Mouse (Mus musculus): Measurements from ENCODE around the gene Gm21974. TPM values are rescaled to one million over a fixed set of nuclear protein-coding genes. Genes with fewer than 3 reads are reported as not detected.

The Gm21974 gene
- polyA plus RNA-seq, 1 experiment from 2014 or later = not detected

DNA sequence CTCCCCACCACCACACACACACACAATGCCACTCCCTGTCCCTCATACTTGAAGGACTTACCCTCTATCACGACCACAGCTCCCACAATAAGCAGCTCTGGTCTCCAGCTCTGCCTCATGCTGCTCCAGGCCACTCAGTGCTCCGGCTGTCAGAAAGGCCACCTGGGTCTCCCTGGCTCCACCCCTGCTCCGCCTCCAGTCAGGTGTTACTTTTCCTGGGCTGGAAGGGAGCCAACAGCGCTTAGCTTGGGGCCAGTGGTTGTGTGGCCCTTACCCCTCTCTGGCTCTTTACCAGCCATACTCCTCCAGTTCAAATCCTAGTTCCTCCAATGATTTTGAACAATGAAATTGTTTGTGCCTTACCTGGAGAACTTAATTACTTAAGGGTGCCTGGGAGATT is 4.5 kb downstream of the Gm21974 start, which contains the start of gene Prss53:
Gene Prss53 (minus strand): TSS at position 173 of the 400 bp plus-strand sequence.
- Histone ChIP-seq H3K36me3 (peaks cover 48% of the 10 kb centered on the region), H3K4me3 (no peak within 1 kb of the TSS), H3K27ac (replicated peaks) (no peak within 1 kb of the TSS), H3K9ac (no peak within 1 kb of the TSS), H3K9me3 (no peaks in the 10 kb centered on the region), H3K4me1 (replicated peaks) (peaks cover 17% of the 10 kb centered on the region), H3K27me3 (no peaks in the 10 kb centered on the region), H3K4me2 (no peak within 1 kb of the TSS)
- WGBS = 41% methylated on average over 4 of the region's 4 CpGs
- no peak for ATAC-seq (ENCODE audit: low FRiP score, low read depth)

DNA sequence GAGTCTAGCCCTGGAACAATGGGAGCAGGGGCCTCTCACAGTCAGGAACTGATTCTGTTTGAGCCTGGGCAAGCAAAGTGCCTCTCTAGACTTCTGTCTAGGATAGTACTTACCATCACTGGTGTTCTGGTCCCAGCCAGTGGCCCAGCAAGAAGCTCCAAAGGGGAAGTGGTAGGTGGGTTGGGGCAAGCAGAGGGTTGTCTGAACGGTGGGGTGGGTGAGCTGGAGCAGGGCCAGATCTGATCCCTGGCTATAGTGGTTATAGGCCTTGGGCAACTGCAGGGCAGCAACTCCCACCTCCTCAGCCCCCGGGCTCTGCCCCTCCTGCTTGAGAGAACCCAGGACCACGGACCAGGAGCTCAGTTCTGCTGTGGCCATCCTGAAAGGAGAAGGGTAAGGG is 6.4 kb downstream of the Gm21974 start:
- Histone ChIP-seq H3K27ac (replicated peaks) (no peak overlapping the region), H3K9ac (no peak overlapping the region), H3K4me1 (replicated peaks) (peaks cover 16% of the 10 kb centered on the region), H3K4me2 (no peak overlapping the region), H3K9me3 (no peaks in the 10 kb centered on the region), H3K4me3 (no peak overlapping the region), H3K27me3 (no peaks in the 10 kb centered on the region), H3K36me3 (peaks cover 64% of the 10 kb centered on the region)
- ATAC-seq (ENCODE audit: low FRiP score, low read depth) = no peak
- WGBS = 81% methylated on average over 3 of the region's 3 CpGs

DNA sequence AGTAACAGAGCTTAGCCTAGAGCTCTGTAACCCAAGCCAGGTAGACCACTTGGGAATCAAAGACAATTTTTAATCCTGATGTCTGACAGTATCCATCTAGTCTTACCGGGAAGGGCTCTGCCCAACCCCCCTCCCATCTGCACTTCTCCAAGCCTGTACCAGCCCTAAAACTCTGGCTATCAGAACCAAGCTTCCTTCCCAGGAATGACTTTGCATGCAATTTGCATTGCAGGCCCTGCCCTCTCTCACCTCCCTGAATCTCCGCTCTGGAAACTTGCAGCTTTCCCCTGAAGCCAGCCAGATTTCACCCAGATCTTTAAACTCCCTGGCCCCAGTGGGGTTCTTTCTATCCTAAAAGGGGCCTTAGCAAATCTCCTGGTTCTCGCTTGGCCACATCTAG is 7.5 kb downstream of the Gm21974 start:
- Histone ChIP-seq H3K27me3 (no peaks in the 10 kb centered on the region), H3K4me3 (no peak overlapping the region), H3K4me2 (no peak overlapping the region), H3K9ac (no peak overlapping the region), H3K4me1 (replicated peaks) (peaks cover 23% of the 10 kb centered on the region), H3K9me3 (no peaks in the 10 kb centered on the region), H3K36me3 (peaks cover 69% of the 10 kb centered on the region), H3K27ac (replicated peaks) (no peak overlapping the region)
- ATAC-seq (ENCODE audit: low FRiP score, low read depth) = no peak
- 87% methylated on average over 3 of the region's 3 CpGs for WGBS

DNA sequence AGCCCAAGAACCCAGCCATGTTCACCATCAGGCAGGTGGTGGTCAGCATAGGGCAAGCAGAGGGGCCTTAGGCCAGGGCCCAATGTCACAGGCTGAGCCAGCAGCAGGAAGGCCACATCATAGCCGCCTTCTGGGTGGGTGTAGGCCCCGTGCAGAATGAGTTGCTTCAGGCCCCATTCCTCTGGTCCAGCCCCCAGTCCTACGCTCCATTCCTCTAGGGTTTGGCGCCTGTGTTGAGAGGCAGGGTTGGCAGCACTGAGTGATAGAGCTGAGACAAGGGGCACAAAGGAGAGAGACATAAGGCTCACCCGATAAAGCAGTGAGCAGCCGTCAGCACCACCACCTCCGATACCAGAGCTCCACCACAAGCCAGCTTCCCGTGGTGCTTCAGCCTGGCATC is 8.1 kb downstream of the Gm21974 start:
- ATAC-seq (ENCODE audit: low FRiP score, low read depth) = no peak
- Histone ChIP-seq H3K9me3 (no peaks in the 10 kb centered on the region), H3K27ac (replicated peaks) (no peak overlapping the region), H3K4me1 (replicated peaks) (peaks cover 23% of the 10 kb centered on the region), H3K27me3 (no peaks in the 10 kb centered on the region), H3K9ac (no peak overlapping the region), H3K36me3 (peaks cover 71% of the 10 kb centered on the region), H3K4me2 (no peak overlapping the region), H3K4me3 (no peak overlapping the region)
- WGBS = 84% methylated on average over 8 of the region's 8 CpGs

DNA sequence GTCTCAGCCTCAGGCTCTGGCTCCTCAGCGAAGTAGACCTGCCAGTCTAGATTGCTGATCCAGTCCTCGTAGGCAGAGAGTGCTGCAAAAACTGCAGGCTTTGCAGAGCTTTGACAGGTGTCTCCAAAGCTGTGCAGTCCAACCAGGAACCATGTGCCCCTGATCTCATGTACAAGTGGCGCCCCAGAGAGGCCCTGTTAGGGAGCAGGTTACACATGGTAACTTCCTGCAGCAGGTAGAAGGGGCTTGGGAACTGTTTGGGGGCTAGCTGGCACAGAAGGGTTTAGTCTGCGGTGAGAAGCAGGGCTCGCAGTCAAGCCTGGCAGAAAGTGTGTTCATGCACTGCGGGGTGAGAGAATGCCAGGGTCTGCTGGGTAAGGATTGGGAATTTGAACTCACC is 8.7 kb downstream of the Gm21974 start:
- Histone ChIP-seq H3K4me1 (replicated peaks) (peaks cover 23% of the 10 kb centered on the region), H3K4me3 (no peak overlapping the region), H3K36me3 (peaks cover 77% of the 10 kb centered on the region), H3K27ac (replicated peaks) (no peak overlapping the region), H3K4me2 (no peak overlapping the region), H3K9ac (no peak overlapping the region), H3K27me3 (no peaks in the 10 kb centered on the region), H3K9me3 (no peaks in the 10 kb centered on the region)
- 95% methylated on average over 6 of the region's 6 CpGs for WGBS
- no peak for ATAC-seq (ENCODE audit: low FRiP score, low read depth)

DNA sequence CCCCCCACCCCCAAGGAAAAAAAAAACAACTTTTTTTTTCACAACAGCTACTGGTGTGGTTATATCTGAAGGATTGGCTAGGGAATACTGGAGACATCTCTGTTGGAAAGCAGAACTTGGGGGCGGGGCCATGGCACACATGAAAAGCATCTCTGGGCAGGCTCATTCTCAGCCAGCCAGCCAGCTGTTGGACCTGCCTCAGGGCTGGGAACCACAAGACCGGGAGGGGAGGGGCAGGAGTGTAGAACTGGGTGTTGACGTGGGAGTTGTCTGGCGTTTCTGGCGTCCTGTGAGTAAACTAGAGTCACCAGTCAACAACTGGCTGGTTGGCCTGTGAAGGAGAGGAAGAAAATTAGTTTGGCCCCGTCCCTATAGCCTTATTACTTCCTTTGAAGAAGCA is 9.3 kb downstream of the Gm21974 start:
- peaks cover 83% of the 10 kb centered on the region for H3K36me3 ChIP-seq
- H3K4me2 ChIP-seq = no peak overlapping the region
- 77% methylated on average over 6 of the region's 6 CpGs for WGBS
- peaks cover 23% of the 10 kb centered on the region for H3K4me1 ChIP-seq (replicated peaks)
- ATAC-seq (ENCODE audit: low FRiP score, low read depth) = no peak
- H3K9ac ChIP-seq = no peak overlapping the region
- no peaks in the 10 kb centered on the region for H3K9me3 ChIP-seq
- no peak overlapping the region for H3K27ac ChIP-seq (replicated peaks)
- no peak overlapping the region for H3K4me3 ChIP-seq
- no peaks in the 10 kb centered on the region for H3K27me3 ChIP-seq

DNA sequence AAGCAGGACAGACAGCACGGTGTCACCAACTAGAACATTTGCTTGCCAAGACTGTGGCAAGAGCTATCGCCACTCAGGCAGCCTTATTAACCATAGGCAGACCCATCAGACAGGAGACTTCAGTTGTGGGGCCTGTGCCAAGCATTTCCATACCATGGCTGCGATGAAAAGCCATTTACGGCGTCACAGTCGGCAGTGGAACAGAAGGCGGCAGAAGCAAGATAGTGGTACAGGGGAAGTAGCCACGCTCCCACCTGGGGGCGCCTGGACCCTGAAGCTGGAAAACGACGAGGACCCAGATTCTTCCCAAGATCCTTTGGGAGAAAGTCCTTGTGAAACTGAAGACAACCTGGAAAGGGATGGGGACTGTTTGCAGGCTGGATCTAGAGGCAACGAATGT is 14.8 kb downstream of the Gm21974 start:
- ATAC-seq (ENCODE audit: low FRiP score, low read depth) = no peak
- WGBS = 89% methylated on average over 12 of the region's 12 CpGs
- H3K4me1 ChIP-seq (replicated peaks) = peaks cover 27% of the 10 kb centered on the region
- no peaks in the 10 kb centered on the region for H3K9me3 ChIP-seq
- no peak overlapping the region for H3K27ac ChIP-seq (replicated peaks)
- H3K4me3 ChIP-seq = no peak overlapping the region
- no peak overlapping the region for H3K9ac ChIP-seq
- H3K4me2 ChIP-seq = no peak overlapping the region
- no peaks in the 10 kb centered on the region for H3K27me3 ChIP-seq
- H3K36me3 ChIP-seq = peaks cover 66% of the 10 kb centered on the region

DNA sequence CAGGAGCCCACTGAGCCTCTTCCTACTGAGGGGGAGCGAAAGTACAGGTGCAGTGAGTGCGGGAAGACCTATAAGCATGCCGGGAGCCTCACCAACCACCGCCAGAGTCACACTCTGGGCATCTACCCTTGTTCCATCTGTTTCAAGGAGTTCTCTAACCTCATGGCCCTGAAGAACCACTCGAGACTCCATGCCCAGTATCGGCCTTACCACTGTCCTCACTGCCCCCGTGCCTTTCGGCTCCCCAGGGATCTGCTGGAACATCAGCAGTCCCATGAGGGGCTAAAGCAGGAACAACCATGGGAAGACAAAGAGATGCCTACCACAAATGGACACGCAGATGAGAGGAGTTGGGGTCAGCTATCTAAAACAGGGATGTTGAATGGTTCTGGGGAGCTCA is 16.0 kb downstream of the Gm21974 start:
- WGBS = 96% methylated on average over 9 of the region's 9 CpGs
- no peaks in the 10 kb centered on the region for H3K9me3 ChIP-seq
- no peak overlapping the region for H3K4me3 ChIP-seq
- no peak for ATAC-seq (ENCODE audit: low FRiP score, low read depth)
- H3K27ac ChIP-seq (replicated peaks) = no peak overlapping the region
- H3K4me1 ChIP-seq (replicated peaks) = peaks cover 29% of the 10 kb centered on the region
- H3K27me3 ChIP-seq = no peaks in the 10 kb centered on the region
- H3K9ac ChIP-seq = no peak overlapping the region
- no peak overlapping the region for H3K4me2 ChIP-seq
- H3K36me3 ChIP-seq = peaks cover 57% of the 10 kb centered on the region

DNA sequence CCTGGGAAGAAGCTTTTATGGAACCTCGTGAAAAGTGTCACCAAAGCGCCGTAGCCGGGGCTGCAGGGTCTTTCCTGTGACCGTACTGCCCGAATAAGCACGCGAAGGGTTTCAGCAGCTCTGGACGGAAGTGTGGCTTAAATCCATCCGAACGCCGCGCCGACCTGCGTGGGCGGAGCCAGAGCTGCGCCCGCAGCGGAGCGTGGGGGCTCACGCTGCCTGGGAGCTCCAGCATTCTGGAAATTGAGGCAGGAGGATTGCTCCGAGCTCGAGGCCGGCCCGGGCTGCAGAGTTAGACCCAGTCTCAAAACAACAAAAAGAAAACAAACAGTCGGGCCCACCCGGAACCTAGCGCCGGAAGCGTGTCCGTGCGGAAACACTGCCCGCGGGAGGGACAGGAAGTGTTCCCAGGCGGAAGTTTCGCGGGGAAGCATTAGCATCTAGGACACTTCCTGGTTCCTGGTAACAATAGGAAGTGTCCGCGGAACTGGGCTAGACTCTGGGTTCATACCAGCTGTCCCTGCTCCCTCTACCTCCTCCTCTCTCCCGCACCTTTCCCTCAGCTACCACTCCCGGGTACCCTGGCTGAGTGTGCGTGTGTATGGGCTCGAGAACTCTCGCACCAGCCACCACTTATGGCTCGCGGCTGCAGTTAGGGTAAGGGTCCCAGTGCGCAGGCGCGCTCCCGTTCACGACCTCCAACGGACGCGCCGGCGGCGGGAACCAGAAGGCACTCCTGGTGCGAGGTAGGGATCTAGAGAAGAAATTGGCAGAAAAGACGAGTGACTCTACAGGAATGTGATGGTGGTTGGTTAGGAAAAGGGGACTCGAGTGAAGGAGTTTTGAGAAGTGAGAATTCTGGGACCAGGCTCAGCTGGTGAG is 18.5 kb downstream of the Gm21974 start, which contains the start of gene Zfp668:
Gene Zfp668 (minus strand): TSS at position 362 of the 882 bp plus-strand sequence.
- Histone ChIP-seq H3K9ac (peak within 1 kb of the TSS; percentile 96), H3K27me3 (no peaks in the 10 kb centered on the region), H3K4me3 (peak within 1 kb of the TSS; percentile 90), H3K27ac (replicated peaks) (peak within 1 kb of the TSS; percentile 100), H3K36me3 (peaks cover 33% of the 10 kb centered on the region), H3K9me3 (no peaks in the 10 kb centered on the region), H3K4me1 (replicated peaks) (peaks cover 34% of the 10 kb centered on the region), H3K4me2 (peak within 1 kb of the TSS; percentile 76)
- peak; percentile 69 for ATAC-seq (ENCODE audit: low FRiP score, low read depth)
- under 1% methylated on average over 60 of the region's 60 CpGs for WGBS

DNA sequence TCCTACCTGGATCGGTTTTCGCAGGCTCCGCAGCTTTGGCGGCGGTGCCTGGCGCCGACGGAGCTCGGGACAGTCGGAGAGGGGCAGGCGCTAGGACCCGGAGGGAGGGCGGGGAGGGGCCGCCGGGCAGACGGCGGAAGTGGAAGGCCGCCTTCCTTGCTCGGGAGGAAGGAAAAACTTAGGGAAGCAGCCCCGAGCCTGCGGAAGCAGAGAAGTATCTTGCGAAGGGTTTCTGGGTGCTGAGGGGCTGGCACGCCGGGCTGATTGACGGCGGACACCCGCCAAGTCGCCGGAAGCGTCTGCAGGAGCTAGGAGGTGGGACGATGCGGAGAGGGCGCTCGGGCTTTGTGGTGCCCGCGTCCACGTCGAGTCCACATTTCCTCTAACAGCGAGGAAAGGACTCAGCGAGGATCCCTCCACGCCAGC is 19.2 kb downstream of the Gm21974 start, which contains the start of gene Zfp646:
Gene Zfp646 (plus strand): TSS at position 181 of the 426 bp plus-strand sequence.
- peaks cover 34% of the 10 kb centered on the region for H3K4me1 ChIP-seq (replicated peaks)
- peak; percentile 88 for ATAC-seq (ENCODE audit: low FRiP score, low read depth)
- no peaks in the 10 kb centered on the region for H3K27me3 ChIP-seq
- H3K4me2 ChIP-seq = peak within 1 kb of the TSS; percentile 76
- peaks cover 27% of the 10 kb centered on the region for H3K36me3 ChIP-seq
- peak within 1 kb of the TSS; percentile 96 for H3K9ac ChIP-seq
- WGBS = under 1% methylated on average over 41 of the region's 41 CpGs
- H3K27ac ChIP-seq (replicated peaks) = peak within 1 kb of the TSS; percentile 100
- H3K9me3 ChIP-seq = no peaks in the 10 kb centered on the region
- peak within 1 kb of the TSS; percentile 90 for H3K4me3 ChIP-seq

DNA sequence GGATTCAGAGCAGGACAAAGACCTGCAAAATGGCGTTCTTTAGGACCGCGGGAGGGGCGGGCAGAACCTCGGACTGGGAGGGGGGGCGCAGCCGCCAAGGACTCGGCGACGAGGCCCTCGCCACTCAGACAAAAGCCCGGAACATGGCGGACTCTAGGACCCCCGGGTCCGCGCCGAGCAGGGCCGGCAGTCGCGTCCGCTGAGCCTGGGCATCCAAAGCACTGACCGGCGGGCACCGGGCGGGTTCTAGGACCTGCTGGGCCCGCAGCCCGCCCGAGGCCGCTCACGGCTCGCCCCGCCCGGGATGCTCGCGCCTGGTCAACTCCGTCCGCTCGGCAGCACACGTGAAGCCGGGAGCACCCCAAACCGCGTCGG is 19.6 kb downstream of the Gm21974 start:
- Histone ChIP-seq H3K4me2 (peak overlapping the region; percentile 76), H3K36me3 (peaks cover 25% of the 10 kb centered on the region), H3K4me3 (peak overlapping the region; percentile 90), H3K4me1 (replicated peaks) (peaks cover 34% of the 10 kb centered on the region), H3K27me3 (no peaks in the 10 kb centered on the region), H3K9me3 (no peaks in the 10 kb centered on the region), H3K9ac (peak overlapping the region; percentile 96), H3K27ac (replicated peaks) (peak overlapping the region; percentile 100)
- WGBS = under 1% methylated on average over 31 of the region's 43 CpGs
- peak; percentile 96 for ATAC-seq (ENCODE audit: low FRiP score, low read depth)

DNA sequence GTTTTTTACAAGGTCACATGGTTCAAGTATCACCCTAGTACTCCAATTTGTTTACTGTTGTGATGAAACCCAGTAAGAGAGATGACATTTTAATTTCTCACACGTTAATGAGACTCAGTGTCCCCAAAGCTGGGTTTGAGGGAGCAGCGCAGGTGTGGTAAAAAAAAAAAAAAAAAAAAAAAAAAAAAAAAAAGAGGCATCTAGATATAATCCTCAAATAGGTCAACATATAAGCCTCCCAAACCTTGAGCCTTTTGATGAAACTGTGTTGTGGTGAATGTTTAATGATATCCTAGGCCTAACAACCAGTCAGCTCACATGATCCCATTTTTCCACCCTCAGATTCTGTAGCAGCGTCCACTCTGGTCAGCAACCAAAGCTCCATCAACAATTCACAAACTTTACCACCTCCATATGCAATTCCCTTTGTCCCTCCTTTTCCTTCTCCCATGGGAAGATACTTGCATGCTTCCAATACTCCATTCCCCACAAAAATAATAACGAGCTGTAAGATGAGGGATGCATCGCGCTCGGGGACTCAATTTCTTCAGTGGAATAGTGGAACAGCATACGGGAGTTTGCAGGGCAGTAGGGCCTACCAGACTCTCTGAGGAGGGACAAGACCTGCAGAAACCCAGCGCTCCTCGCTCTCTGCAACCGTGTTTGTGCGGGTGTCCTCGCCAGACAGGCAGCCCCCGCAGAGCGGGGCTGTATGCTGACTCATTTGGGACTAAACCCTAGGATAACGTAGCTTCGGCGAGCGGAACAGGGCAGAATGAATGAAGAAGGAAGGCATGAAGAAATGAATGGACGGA is 20.2 kb downstream of the Gm21974 start:
- peak overlapping the region; percentile 90 for H3K4me3 ChIP-seq
- ATAC-seq (ENCODE audit: low FRiP score, low read depth) = peak; percentile 52
- H3K9me3 ChIP-seq = no peaks in the 10 kb centered on the region
- peak overlapping the region; percentile 96 for H3K9ac ChIP-seq
- H3K27ac ChIP-seq (replicated peaks) = peak overlapping the region; percentile 100
- peak overlapping the region; percentile 76 for H3K4me2 ChIP-seq
- H3K27me3 ChIP-seq = no peaks in the 10 kb centered on the region
- peaks cover 23% of the 10 kb centered on the region for H3K36me3 ChIP-seq
- peaks cover 34% of the 10 kb centered on the region for H3K4me1 ChIP-seq (replicated peaks)
- WGBS = 3% methylated on average over 20 of the region's 20 CpGs
